Mouse (Mus musculus) hindbrain, postnatal 0 days (tissue): ENCODE measurements around the gene Ppp1r1b. TPM values are rescaled to one million over a fixed set of nuclear protein-coding genes. Genes with fewer than 3 reads are reported as not detected.
A peak's percentile ranks its signal among the peaks of the same experiment; 100 is the strongest.
"Not testable (repeated sequence)": the region's sequence is repeated elsewhere in the genome, so short reads cannot be mapped to it uniquely, and the experiment has no call there.

Source experiments
- ATAC-seq: fragments of 200-750 bp; cut with Nextera tagmentation; 2 replicates; pipeline ENCODE4 v1.8.0; 2017; ENCODE audit warnings: mild to moderate bottlenecking, moderate TSS enrichment, moderate library complexity
- DNase-seq: peaks from one replicate; pipeline ENCODE4 v3.0.0-alpha.2; 2015; ENCODE audit warnings: low spot score
- H3K27ac ChIP-seq: fragments of 300-500 bp; sonication (generic); 2 replicates; pipeline ENCODE4 v1.5.1; 2014; ENCODE audit warnings: mild to moderate bottlenecking
- H3K27me3 ChIP-seq: fragments of 300-500 bp; sonication (generic); 2 replicates; pipeline ENCODE4 v1.6.1; 2014; ENCODE audit warnings: low read length, mixed read lengths; ENCODE audit not compliant: insufficient read depth
- H3K36me3 ChIP-seq: fragments of 300-500 bp; sonication (generic); 2 replicates; pipeline ENCODE4 v1.6.1; 2014; ENCODE audit warnings: low read length, mixed read lengths; ENCODE audit not compliant: insufficient read depth
- H3K4me1 ChIP-seq: fragments of 300-500 bp; sonication (generic); 2 replicates; pipeline ENCODE4 v1.6.1; 2014; ENCODE audit warnings: antibody characterized with exemption, low read length, mixed read lengths; ENCODE audit not compliant: insufficient read depth
- H3K4me2 ChIP-seq: fragments of 300-500 bp; sonication (generic); 2 replicates; pipeline ENCODE4 v1.6.1; 2014; ENCODE audit warnings: low read depth, mild to moderate bottlenecking, low read length, moderate library complexity, mixed read lengths
- H3K4me3 ChIP-seq: fragments of 300-500 bp; sonication (generic); 2 replicates; pipeline ENCODE4 v1.5.1; 2014; ENCODE audit warnings: low read length
- H3K9ac ChIP-seq: fragments of 300-500 bp; sonication (generic); replicated peaks from 2 replicates; pipeline ENCODE4 v1.6.1; 2014; ENCODE audit warnings: mild to moderate bottlenecking, low read length, moderate library complexity, mixed read lengths
- H3K9me3 ChIP-seq: fragments of 300-500 bp; sonication (generic); 2 replicates; pipeline ENCODE4 v1.6.1; 2016; ENCODE audit warnings: low read length, mixed read lengths
- CTCF ChIP-seq: IDR thresholded peaks from 2 replicates; pipeline ENCODE4 v1.5.1; 2016; ENCODE audit warnings: antibody characterized with exemption, control low read depth, low read depth
- WGBS: fragments of 180-500 bp; shearing (Covaris S2); extraction: QIAGEN DNeasy Blood & Tissue Kit; methylation state at CpG from one replicate; pipeline ENCODE4 v1.1.7; 2014; 5-methylcytosine and 5-hydroxymethylcytosine counted together
- polyA plus RNA-seq: library from polyadenylated mRNA; unstranded; fragments of >200 nt; fragmentation: Nextera tagmentation; extraction: Ambion mirVana; gene quantifications from 2 replicates; pipeline ENCODE4 v1.2.1, GENCODE M21; 2015
- total RNA-seq: library from RNA; depleted of rRNA; stranded (reverse); fragments of >200 nt; gene quantifications from 2 replicates; pipeline ENCODE4 v1.2.3, GENCODE M21; 2014

Gene Ppp1r1b
- total and polyA plus RNA-seq, 2 experiments from 2014 or later, result 3.5 to 18.0 TPM

GRCm38 (mm10) chr11:98379379-98379778 is 31.2 kb downstream of the Ppp1r1b start:
- Histone ChIP-seq H3K9ac (no peak overlapping the region), H3K4me2 (no peak overlapping the region), H3K36me3 (peaks cover 36% of the 10 kb centered on the region; the same call in 1 of the 2 replicates), H3K4me3 (no peak overlapping the region), H3K9me3 (no peaks in the 10 kb centered on the region), H3K27me3 (no peaks in the 10 kb centered on the region), H3K27ac (peak overlapping the region; percentile 64), H3K4me1 (no peaks in the 10 kb centered on the region)
- ATAC-seq (no peak), DNase-seq (no peak)
- 90% methylated on average over 7 of the region's 7 CpGs for whole genome bisulfite sequencing
- no peak for TF ChIP-seq CTCF

DNA sequence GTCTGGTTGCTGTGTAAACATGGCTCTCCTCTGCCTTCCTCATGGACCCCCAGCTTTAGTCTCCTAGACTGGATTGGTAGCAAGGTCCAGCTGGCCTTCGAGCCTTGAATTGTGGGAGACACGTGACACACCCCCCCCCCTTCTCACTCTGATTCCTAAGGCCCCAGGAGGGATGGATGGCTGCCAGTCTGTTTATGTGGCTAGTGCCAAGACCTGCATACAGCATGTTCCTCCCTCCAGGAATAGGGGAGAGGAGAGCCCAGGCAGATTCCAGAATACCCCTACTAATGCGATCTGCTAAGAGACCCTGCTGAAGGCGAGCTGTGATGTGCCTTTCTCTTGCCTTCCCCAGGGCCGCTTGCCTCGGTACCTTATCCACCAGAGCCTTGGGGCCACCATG is 31.9 kb downstream of the Ppp1r1b start:
- Histone ChIP-seq H3K4me2 (no peak overlapping the region), H3K36me3 (peaks cover 31% of the 10 kb centered on the region; the same call in 1 of the 2 replicates), H3K9ac (no peak overlapping the region), H3K27me3 (no peaks in the 10 kb centered on the region), H3K27ac (peak overlapping the region; percentile 64), H3K9me3 (no peaks in the 10 kb centered on the region), H3K4me3 (no peak overlapping the region), H3K4me1 (no peaks in the 10 kb centered on the region)
- ATAC-seq (peak; percentile 24; the same call in 1 of the 2 replicates), DNase-seq (peak; percentile 86)
- no peak for TF ChIP-seq CTCF
- 47% methylated on average over 6 of the region's 6 CpGs for WGBS

DNA sequence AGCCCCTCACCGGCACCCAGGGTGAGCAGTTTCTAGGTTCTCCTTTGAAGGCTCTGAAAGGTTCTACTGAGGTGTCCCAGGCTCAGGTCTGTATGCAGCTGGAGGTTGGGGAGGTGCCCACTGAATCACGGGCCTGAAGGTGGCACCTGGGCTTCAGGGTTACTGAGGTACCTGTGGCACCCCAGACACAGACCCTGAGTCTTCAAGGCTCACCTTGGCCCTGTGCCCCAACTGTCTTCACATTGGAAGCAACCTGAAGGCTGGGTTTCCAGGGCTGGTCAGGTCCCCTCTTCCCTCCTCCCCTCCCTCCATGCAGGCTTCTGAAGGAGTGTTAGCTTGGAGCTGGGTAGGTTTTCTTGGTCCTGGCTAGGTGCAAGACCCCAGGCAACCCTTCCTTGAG is 33.4 kb downstream of the Ppp1r1b start:
- Histone ChIP-seq H3K4me2 (no peak overlapping the region), H3K36me3 (peaks cover 17% of the 10 kb centered on the region; the same call in 1 of the 2 replicates), H3K4me1 (no peaks in the 10 kb centered on the region), H3K27ac (no peak overlapping the region), H3K27me3 (no peaks in the 10 kb centered on the region), H3K4me3 (no peak overlapping the region), H3K9me3 (no peaks in the 10 kb centered on the region), H3K9ac (no peak overlapping the region)
- 88% methylated on average over 2 of the region's 2 CpGs for WGBS
- no peak for ATAC-seq
- TF ChIP-seq CTCF, result no peak
- DNase-seq, result no peak

DNA sequence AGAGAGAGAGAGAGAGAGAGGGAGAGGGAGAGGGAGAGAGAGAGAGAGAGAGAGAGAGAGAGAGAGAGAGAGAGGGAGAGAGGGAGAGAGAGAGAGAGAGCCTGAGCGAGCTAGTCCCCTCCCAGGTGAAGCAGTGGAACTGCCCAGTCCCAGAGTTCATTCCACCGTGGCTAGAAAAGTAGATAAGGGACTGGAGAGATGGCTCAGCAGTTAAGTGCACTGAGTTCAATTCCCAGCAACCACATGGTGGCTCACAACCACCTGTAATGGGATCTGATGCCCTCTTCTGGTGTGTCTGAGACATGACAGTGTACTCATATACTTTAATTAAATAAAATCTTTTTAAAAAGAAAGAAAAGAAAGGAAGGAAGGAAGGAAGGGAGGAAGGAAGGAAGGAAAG is 34.2 kb downstream of the Ppp1r1b start:
- not testable (repeated sequence) for ATAC-seq, H3K9ac ChIP-seq, H3K4me3 ChIP-seq, H3K27ac ChIP-seq, H3K27me3 ChIP-seq, H3K4me2 ChIP-seq, H3K9me3 ChIP-seq, DNase-seq, H3K4me1 ChIP-seq
- WGBS, result 68% methylated on average over 2 of the region's 2 CpGs
- peaks cover 11% of the 10 kb centered on the region; the same call in 1 of the 2 replicates for H3K36me3 ChIP-seq

DNA sequence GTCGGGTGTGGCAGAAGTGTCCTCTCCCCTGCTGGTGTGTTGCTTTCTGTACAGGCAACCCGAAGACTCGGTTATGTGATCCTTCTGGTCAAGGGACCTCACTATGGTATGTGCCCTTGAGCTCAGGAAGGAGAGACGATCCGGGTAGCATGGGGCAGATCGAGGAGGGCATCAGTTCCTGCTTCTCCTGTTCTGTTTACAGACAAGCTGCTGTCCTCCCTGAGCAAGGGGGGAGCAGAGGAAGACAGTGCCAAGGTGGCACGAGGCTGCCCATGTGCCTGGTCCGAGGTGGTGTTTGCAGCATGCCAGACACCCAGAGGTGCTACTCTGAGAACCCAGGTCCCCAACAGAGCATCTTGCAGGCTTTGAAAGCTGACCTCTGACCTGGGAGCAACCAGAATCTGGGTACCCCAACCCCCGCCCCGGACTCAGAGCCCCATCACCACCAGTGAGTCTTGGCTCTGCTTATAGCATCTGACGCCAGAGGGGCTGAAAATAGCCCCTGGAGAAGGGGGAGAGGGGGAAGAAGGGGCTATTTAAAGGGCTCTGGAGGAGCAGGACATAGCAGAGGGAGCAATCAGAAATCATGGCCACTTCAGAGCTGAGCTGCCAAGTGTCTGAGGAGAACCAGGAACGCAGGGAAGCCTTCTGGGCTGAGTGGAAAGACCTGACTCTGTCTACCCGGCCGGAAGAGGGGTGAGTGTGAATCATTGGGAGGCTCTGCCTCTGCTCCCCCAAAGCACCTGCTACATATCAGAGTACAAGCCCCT is 35.2 kb downstream of the Ppp1r1b start, which contains the start of gene Tcap:
Gene Tcap, plus strand, starts transcription at position 551 of the 770 bp plus-strand sequence.
- peaks cover 1% of the 10 kb centered on the region; the same call in 1 of the 2 replicates for H3K36me3 ChIP-seq
- ATAC-seq (no peak), DNase-seq (no peak)
- peaks cover 5% of the 10 kb centered on the region; the same call in 1 of the 2 replicates for H3K27me3 ChIP-seq
- H3K27ac ChIP-seq, result no peak within 1 kb of the TSS
- WGBS, result 66% methylated on average over 14 of the region's 14 CpGs
- H3K4me3 ChIP-seq, result no peak within 1 kb of the TSS
- H3K9me3 ChIP-seq, result no peaks in the 10 kb centered on the region
- H3K4me2 ChIP-seq, result no peak within 1 kb of the TSS
- TF ChIP-seq CTCF, result no peak
- no peaks in the 10 kb centered on the region for H3K4me1 ChIP-seq
- H3K9ac ChIP-seq, result no peak within 1 kb of the TSS

- H3K27me3 ChIP-seq, result peaks cover 5% of the 10 kb centered on the region; the same call in 1 of the 2 replicates
- H3K9me3 ChIP-seq, result no peaks in the 10 kb centered on the region
- TF ChIP-seq CTCF, result no peak
- no peak overlapping the region for H3K27ac ChIP-seq
- no peak overlapping the region for H3K4me3 ChIP-seq
- H3K4me1 ChIP-seq, result no peaks in the 10 kb centered on the region
- H3K9ac ChIP-seq, result no peak overlapping the region
- no peaks in the 10 kb centered on the region for H3K36me3 ChIP-seq
- 67% methylated on average over 20 of the region's 20 CpGs for whole genome bisulfite sequencing
- H3K4me2 ChIP-seq, result no peak overlapping the region
- ATAC-seq, result no peak
- no peak for DNase-seq
Measured at GRCm38 (mm10) chr11:98384216-98384615, 36.0 kb downstream of the Ppp1r1b start.
